Mouse (Mus musculus) ES-E14 (cell line): ENCODE measurements around the gene Ly9.

Experiments
- CHD2 ChIP-seq: IDR thresholded peaks from 2 replicates; pipeline ENCODE4 v1.6.1; 2014; ENCODE audit warnings: mild to moderate bottlenecking, low read depth, low read length, inconsistent platforms
- MAFK ChIP-seq: IDR thresholded peaks from 2 replicates; pipeline ENCODE4 v1.6.1; 2014; ENCODE audit warnings: mild to moderate bottlenecking, low read depth, low read length, inconsistent platforms; ENCODE audit not compliant: insufficient read depth
- ZC3H11A ChIP-seq: IDR thresholded peaks from 2 replicates; pipeline ENCODE4 v1.6.1; 2012; ENCODE audit warnings: low read depth, mild to moderate bottlenecking, inconsistent platforms, low read length, borderline replicate concordance
- ZNF384 ChIP-seq: IDR thresholded peaks from 2 replicates; pipeline ENCODE4 v1.6.1; 2012; ENCODE audit warnings: low read depth, low read length, inconsistent platforms

- TF ChIP-seq CHD2: no peak
- no peak for TF ChIP-seq ZNF384
- no peak for TF ChIP-seq ZC3H11A
- no peak for TF ChIP-seq MAFK
These were observed 12.4 kb upstream of the Ly9 start for GRCm38 (mm10) chr1:171619645-171620044.
